Comparison of ENCODE assay signal across 8 mouse cellular contexts in the genomic region with DNA sequence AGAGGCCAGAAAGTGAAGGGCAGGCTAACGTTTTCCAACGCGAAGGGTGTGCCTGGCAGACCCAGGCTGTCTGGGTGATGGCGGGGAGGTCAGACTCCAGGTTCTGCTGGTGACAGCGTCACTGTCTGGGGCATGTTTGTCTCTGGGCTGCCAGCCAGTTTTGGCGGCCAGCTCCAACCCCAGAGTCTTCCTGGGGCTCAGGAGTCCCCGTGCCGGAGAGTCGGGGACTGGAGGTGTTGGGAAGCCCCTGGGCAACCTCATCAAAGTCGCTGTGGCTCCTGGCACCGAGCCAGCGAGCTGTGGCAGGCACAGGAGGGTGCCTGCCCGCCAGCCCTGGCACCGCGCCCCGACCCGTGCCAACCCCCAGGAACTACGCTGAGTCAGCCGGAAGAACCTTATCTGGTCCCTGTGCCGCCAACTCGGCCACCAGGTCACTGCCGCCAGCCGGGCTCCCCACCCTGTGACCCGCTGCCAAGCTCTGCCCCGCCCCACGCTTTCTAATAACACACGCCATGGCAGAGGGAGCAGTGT. TPM values are rescaled to one million over a fixed set of nuclear protein-coding genes. Genes with fewer than 3 reads are reported as not detected.
DNase-seq lines count a peak whose midpoint lies in the region; ATAC-seq and TF ChIP-seq lines count a peak whose summit lies in the region.

No protein-coding gene starts in this region.

- peaks cover 62% of the 10 kb centered on the region for H3K4me1 ChIP-seq in heart, embryonic 16.5 days (ENCODE audit: control insufficient read depth, insufficient read depth, low read length)
- peaks cover 34% of the 10 kb centered on the region for H3K4me1 ChIP-seq in midbrain, embryonic 15.5 days
- H3K4me1 ChIP-seq in thymus, adult 2 months (replicated peaks; ENCODE audit: control insufficient read depth, insufficient read depth, low read length), result peaks cover 16% of the 10 kb centered on the region

- 28% methylated on average over 27 of the region's 27 CpGs for WGBS in heart, embryonic 16.5 days
- WGBS in midbrain, embryonic 15.5 days, result 60% methylated on average over 27 of the region's 27 CpGs
- WGBS in thymus, adult 2 months, result 2% methylated on average over 27 of the region's 27 CpGs

- ATAC-seq in common myeloid progenitor, adult 5-6 weeks (replicated peaks; ENCODE audit: low read depth, poor library complexity, severe bottlenecking), result peak; percentile 67
- ATAC-seq in heart, embryonic 16.5 days (replicated peaks; ENCODE audit: extremely low read depth, insufficient read depth, low FRiP score), result peak; percentile 80
- no peak for ATAC-seq in midbrain, embryonic 15.5 days (replicated peaks)

- H3K4me3 ChIP-seq in heart, embryonic 16.5 days (ENCODE audit: low read length), result peak overlapping the region; percentile 36
- no peak overlapping the region for H3K4me3 ChIP-seq in midbrain, embryonic 15.5 days
- no peak overlapping the region for H3K4me3 ChIP-seq in thymus, adult 2 months (ENCODE audit: control insufficient read depth, insufficient read depth, low read length)

- H3K4me2 ChIP-seq in heart, embryonic 16.5 days (ENCODE audit: low read depth, low read length), result peak overlapping the region; percentile 60
- H3K4me2 ChIP-seq in midbrain, embryonic 15.5 days, result no peak overlapping the region

- H3K9ac ChIP-seq in heart, embryonic 16.5 days (ENCODE audit: low read length), result peak overlapping the region; percentile 52; the same call in 1 of the 2 replicates
- no peak overlapping the region for H3K9ac ChIP-seq in midbrain, embryonic 15.5 days

- H3K27ac ChIP-seq in heart, embryonic 16.5 days (ENCODE audit: low read length), result peak overlapping the region; percentile 66
- 0 out of 2 replicates have a peak overlapping the region, but pooled peaks have one; percentile 12 for H3K27ac ChIP-seq in midbrain, embryonic 15.5 days
- H3K27ac ChIP-seq in thymus, adult 2 months (ENCODE audit: control insufficient read depth, insufficient read depth, low read length), result no peak overlapping the region

- DNase-seq in 416B (ENCODE audit: low read depth), result peak; percentile 96
- peak; percentile 94 for DNase-seq in Muller cell, postnatal 12 days (ENCODE audit: inconsistent ontology term)
- peak; percentile 69 to 81 for DNase-seq in kidney, postnatal 4 days
- DNase-seq in thymus, adult 2 months, result peak; percentile 58
- DNase-seq in left cerebral cortex, adult 11 months (ENCODE audit: low spot score), result no peak

- H3K9me3 ChIP-seq in heart, embryonic 16.5 days (replicated peaks; ENCODE audit: control insufficient read depth, low read length), result no peaks in the 10 kb centered on the region
- no peaks in the 10 kb centered on the region for H3K9me3 ChIP-seq in midbrain, embryonic 15.5 days

- TF ChIP-seq CTCF in thymus, adult 2 months (IDR thresholded peaks at IDR 0.05; ENCODE audit: borderline replicate concordance, control insufficient read depth, extremely low read depth, insufficient read depth, low read length, poor library complexity), result no peak

- no peaks in the 10 kb centered on the region for H3K27me3 ChIP-seq in heart, embryonic 16.5 days (ENCODE audit: control insufficient read depth, insufficient read depth, low read length)
- no peaks in the 10 kb centered on the region for H3K27me3 ChIP-seq in midbrain, embryonic 15.5 days (replicated peaks)
- H3K27me3 ChIP-seq in thymus, adult 2 months (ENCODE audit: control insufficient read depth, insufficient read depth, low read length), result no peaks in the 10 kb centered on the region

- no peak for TF ChIP-seq POLR2A in thymus, adult 2 months (IDR thresholded peaks at IDR 0.05; ENCODE audit: control insufficient read depth, extremely low read depth, insufficient read depth, low read length, poor library complexity)

- H3K36me3 ChIP-seq in heart, embryonic 16.5 days (ENCODE audit: control insufficient read depth, insufficient read depth), result no peaks in the 10 kb centered on the region
- no peaks in the 10 kb centered on the region; the same call in 1 of the 2 replicates for H3K36me3 ChIP-seq in midbrain, embryonic 15.5 days (replicated peaks)
- no peaks in the 10 kb centered on the region for H3K36me3 ChIP-seq in thymus, adult 2 months (ENCODE audit: control insufficient read depth, insufficient read depth, low read length)

RNA-seq across cellular contexts. Expression of a gene that starts 10.1 kb away (rescaled TPM):
- 11.5 and 16.0 TPM in 2 replicates for total RNA-seq in common myeloid progenitor, adult 5-6 weeks (2017)
- 1.5 and 2.3 TPM in 2 replicates for polyA plus RNA-seq in heart, embryonic 16.5 days (2015; fragmentation: Nextera tagmentation; extraction: Ambion mirVana)
- polyA plus RNA-seq in midbrain, embryonic 15.5 days (2015; fragmentation: Nextera tagmentation; extraction: Ambion mirVana), result 2.9 and 4.7 TPM in 2 replicates
- 12.5 and 13.5 TPM in 2 replicates for polyA plus RNA-seq in thymus, adult 2 months (2012; rRNA removed)

RNA-seq across cellular contexts. Expression of a gene that starts 16.0 kb away (rescaled TPM):
- total RNA-seq in common myeloid progenitor, adult 5-6 weeks (2017), result 38.4 and 50.7 TPM in 2 replicates
- polyA plus RNA-seq in heart, embryonic 16.5 days (2015; fragmentation: Nextera tagmentation; extraction: Ambion mirVana), result 112 and 114 TPM in 2 replicates
- 292 and 296 TPM in 2 replicates for polyA plus RNA-seq in midbrain, embryonic 15.5 days (2015; fragmentation: Nextera tagmentation; extraction: Ambion mirVana)
- 279 and 303 TPM in 2 replicates for polyA plus RNA-seq in thymus, adult 2 months (2012; rRNA removed)

RNA-seq across cellular contexts. Expression of a gene that starts 20.2 kb away (rescaled TPM):
- total RNA-seq in common myeloid progenitor, adult 5-6 weeks (2017), result 0.73 TPM in 1 of 2 replicates, not detected in the other
- 0.49 and 0.64 TPM in 2 replicates for polyA plus RNA-seq in heart, embryonic 16.5 days (2015; fragmentation: Nextera tagmentation; extraction: Ambion mirVana)
- polyA plus RNA-seq in midbrain, embryonic 15.5 days (2015; fragmentation: Nextera tagmentation; extraction: Ambion mirVana), result 3.1 and 3.3 TPM in 2 replicates
- 5.8 and 7.5 TPM in 2 replicates for polyA plus RNA-seq in thymus, adult 2 months (2012; rRNA removed)

RNA-seq across cellular contexts. Expression of a gene that starts 23.0 kb away (rescaled TPM):
- total RNA-seq in common myeloid progenitor, adult 5-6 weeks (2017), result 26.5 and 27.2 TPM in 2 replicates
- 69.6 TPM in 2 replicates for polyA plus RNA-seq in heart, embryonic 16.5 days (2015; fragmentation: Nextera tagmentation; extraction: Ambion mirVana)
- 87.3 and 87.5 TPM in 2 replicates for polyA plus RNA-seq in midbrain, embryonic 15.5 days (2015; fragmentation: Nextera tagmentation; extraction: Ambion mirVana)
- polyA plus RNA-seq in thymus, adult 2 months (2012; rRNA removed), result 68.1 and 74.5 TPM in 2 replicates

RNA-seq across cellular contexts. Expression of a gene that starts 26.3 kb away (rescaled TPM):
- 7.0 and 11.2 TPM in 2 replicates for total RNA-seq in common myeloid progenitor, adult 5-6 weeks (2017)
- 2.4 and 13.2 TPM in 2 replicates for polyA plus RNA-seq in heart, embryonic 16.5 days (2015; fragmentation: Nextera tagmentation; extraction: Ambion mirVana)
- not detected in 2 replicates for polyA plus RNA-seq in midbrain, embryonic 15.5 days (2015; fragmentation: Nextera tagmentation; extraction: Ambion mirVana)
- polyA plus RNA-seq in thymus, adult 2 months (2012; rRNA removed), result not detected in 2 replicates
